Mouse (Mus musculus): ENCODE measurements at regions not wholly inside any gene's neighbourhood (a gene's known extent, or its start where the extent isn't known, plus 50 kb on each side); places are given as distances from the start of the nearest gene placed in this dataset.

DNA sequence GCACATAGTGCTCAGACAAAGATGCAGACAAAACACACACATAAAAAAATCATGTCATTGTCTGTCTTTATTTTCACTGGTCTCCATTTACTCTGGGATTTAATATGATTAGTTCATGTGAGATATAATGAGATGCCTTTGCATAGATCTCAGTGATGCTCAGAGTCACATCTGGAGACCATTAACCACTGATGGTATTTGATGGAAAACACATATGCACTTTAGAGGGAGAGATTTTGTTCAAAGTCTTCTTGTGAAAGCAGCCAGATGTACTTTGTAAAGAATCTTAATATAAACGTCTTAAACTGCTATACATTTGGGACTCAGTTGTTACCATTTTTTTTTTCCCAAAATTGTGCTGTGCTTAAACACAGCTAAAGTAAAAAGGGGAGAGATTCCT, 79.1 kb upstream of the Tmtc4 start:
- Histone ChIP-seq H3K9ac (ENCODE audit: low read depth, low read length) (no peak overlapping the region), H3K4me3 (ENCODE audit: low read depth, low read length) (no peak overlapping the region), H3K27ac (ENCODE audit: low read depth, low read length) (no peak overlapping the region), H3K36me3 (ENCODE audit: control insufficient read depth, insufficient read depth, low read length) (no peaks in the 10 kb centered on the region), H3K27me3 (replicated peaks; ENCODE audit: control insufficient read depth, insufficient read depth, low read length) (no peaks in the 10 kb centered on the region), H3K4me1 (replicated peaks; ENCODE audit: control insufficient read depth, insufficient read depth, low read length) (no peaks in the 10 kb centered on the region), H3K4me2 (no peak overlapping the region), H3K9me3 (ENCODE audit: control insufficient read depth, low read length) (no peaks in the 10 kb centered on the region)
- DNase-seq (ENCODE audit: low spot score) (no peak), ATAC-seq (replicated peaks; ENCODE audit: low FRiP score) (no peak)
- 58% methylated on average over 1 of the region's 1 CpGs for WGBS

DNA sequence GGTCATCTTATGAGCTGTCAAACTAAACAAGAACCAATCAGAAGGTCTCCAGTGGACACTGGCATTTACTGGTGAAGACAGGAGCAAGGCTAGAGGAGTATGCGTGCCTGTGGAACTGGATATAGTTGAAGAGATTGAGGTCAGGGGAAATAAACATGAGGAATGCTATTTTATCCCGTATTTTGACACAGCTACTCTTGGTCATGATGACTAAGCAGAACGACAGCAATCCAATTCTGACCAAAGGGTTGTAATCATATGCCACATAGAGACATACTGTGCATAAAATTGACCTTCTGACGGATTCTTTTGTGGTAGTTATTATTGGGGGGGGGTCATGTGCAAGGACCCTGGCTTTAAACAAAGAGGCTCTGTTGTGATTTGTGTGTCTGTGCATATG, 73.1 kb upstream of the Tmtc4 start:
- H3K36me3 ChIP-seq (ENCODE audit: control insufficient read depth, insufficient read depth, low read length) = no peaks in the 10 kb centered on the region
- no peaks in the 10 kb centered on the region for H3K4me1 ChIP-seq (replicated peaks; ENCODE audit: control insufficient read depth, insufficient read depth, low read length)
- DNase-seq (ENCODE audit: low spot score) (no peak), ATAC-seq (replicated peaks; ENCODE audit: low FRiP score) (no peak)
- no peaks in the 10 kb centered on the region for H3K9me3 ChIP-seq (ENCODE audit: control insufficient read depth, low read length)
- H3K4me2 ChIP-seq = no peak overlapping the region
- no peaks in the 10 kb centered on the region for H3K27me3 ChIP-seq (replicated peaks; ENCODE audit: control insufficient read depth, insufficient read depth, low read length)
- 68% methylated on average over 4 of the region's 4 CpGs for WGBS
- no peak overlapping the region for H3K27ac ChIP-seq (ENCODE audit: low read depth, low read length)
- no peak overlapping the region for H3K4me3 ChIP-seq (ENCODE audit: low read depth, low read length)
- H3K9ac ChIP-seq (ENCODE audit: low read depth, low read length) = no peak overlapping the region

DNA sequence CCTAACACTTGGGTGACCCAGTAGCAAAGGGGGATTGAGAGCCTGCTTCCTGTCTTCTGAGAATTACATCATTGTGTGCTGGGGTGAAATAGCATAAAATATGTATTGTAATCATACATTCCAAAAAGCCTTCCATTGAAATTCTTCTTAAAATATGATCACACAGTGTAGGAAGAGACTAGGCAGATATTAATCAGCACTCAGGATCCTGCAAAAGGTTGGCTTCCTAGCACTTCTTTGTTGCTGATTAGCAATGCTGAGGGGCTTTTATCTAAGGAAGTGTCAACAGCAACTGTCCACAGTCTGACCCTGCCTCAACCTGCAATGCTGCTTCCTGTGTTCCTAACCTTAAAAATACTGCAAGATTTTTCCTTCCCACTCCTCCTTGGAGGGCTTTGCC, 64.6 kb upstream of the Tmtc4 start:
- Histone ChIP-seq H3K9ac (ENCODE audit: low read depth, low read length) (no peak overlapping the region), H3K27ac (ENCODE audit: low read depth, low read length) (no peak overlapping the region), H3K27me3 (replicated peaks; ENCODE audit: control insufficient read depth, insufficient read depth, low read length) (no peaks in the 10 kb centered on the region), H3K4me1 (replicated peaks; ENCODE audit: control insufficient read depth, insufficient read depth, low read length) (no peaks in the 10 kb centered on the region), H3K4me3 (ENCODE audit: low read depth, low read length) (no peak overlapping the region), H3K36me3 (ENCODE audit: control insufficient read depth, insufficient read depth, low read length) (no peaks in the 10 kb centered on the region), H3K4me2 (no peak overlapping the region), H3K9me3 (ENCODE audit: control insufficient read depth, low read length) (no peaks in the 10 kb centered on the region)
- no peak for DNase-seq (ENCODE audit: low spot score)
- no peak for ATAC-seq (replicated peaks; ENCODE audit: low FRiP score)

DNA sequence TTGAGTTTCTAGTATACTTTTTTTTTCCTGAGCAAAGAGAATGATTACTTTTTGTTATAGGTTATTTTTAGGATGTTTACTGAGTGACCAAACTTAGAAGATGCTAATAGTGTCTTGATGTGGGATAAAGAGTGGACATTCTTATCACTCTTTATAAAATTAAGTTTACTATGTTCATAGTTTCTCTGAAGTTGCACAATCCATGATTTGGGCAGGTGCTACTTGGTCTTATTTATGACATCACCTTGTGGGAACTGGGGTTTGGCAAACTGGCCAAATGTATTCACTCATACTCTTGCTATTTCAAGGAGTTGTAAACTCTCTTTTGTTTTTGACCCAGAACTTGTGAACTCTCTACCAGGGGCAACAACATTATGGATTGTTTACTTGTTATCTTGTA, 56.2 kb upstream of the Tmtc4 start:
- H3K4me3 ChIP-seq (ENCODE audit: low read depth, low read length) = no peak overlapping the region
- H3K27me3 ChIP-seq (replicated peaks; ENCODE audit: control insufficient read depth, insufficient read depth, low read length) = no peaks in the 10 kb centered on the region
- no peaks in the 10 kb centered on the region for H3K36me3 ChIP-seq (ENCODE audit: control insufficient read depth, insufficient read depth, low read length)
- H3K27ac ChIP-seq (ENCODE audit: low read depth, low read length) = no peak overlapping the region
- no peaks in the 10 kb centered on the region for H3K9me3 ChIP-seq (ENCODE audit: control insufficient read depth, low read length)
- no peak for DNase-seq (ENCODE audit: low spot score)
- ATAC-seq (replicated peaks; ENCODE audit: low FRiP score) = no peak
- H3K4me1 ChIP-seq (replicated peaks; ENCODE audit: control insufficient read depth, insufficient read depth, low read length) = no peaks in the 10 kb centered on the region
- H3K4me2 ChIP-seq = no peak overlapping the region
- H3K9ac ChIP-seq (ENCODE audit: low read depth, low read length) = no peak overlapping the region

DNA sequence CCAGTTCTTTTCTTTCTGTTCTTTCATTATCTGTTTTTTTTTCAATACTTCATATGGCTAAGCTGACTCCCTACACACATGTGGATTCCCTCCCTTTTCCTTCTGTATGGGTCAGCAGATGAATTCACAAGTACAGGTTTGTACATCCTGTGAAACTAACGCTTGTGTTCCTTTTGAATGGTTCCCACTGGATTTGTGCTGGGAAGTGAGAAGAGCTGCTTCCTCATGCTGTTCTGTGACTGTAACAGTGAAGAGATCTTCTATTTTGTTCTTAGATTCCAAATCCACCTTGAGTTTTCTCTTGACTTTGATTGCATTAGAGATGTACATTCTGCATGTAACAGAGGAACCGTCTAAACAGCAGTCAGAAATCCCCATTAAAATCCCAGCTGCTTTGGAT, 53.6 kb upstream of the Tmtc4 start:
- Histone ChIP-seq H3K27me3 (replicated peaks; ENCODE audit: control insufficient read depth, insufficient read depth, low read length) (no peaks in the 10 kb centered on the region), H3K27ac (ENCODE audit: low read depth, low read length) (no peak overlapping the region), H3K4me1 (replicated peaks; ENCODE audit: control insufficient read depth, insufficient read depth, low read length) (no peaks in the 10 kb centered on the region), H3K4me3 (ENCODE audit: low read depth, low read length) (no peak overlapping the region), H3K36me3 (ENCODE audit: control insufficient read depth, insufficient read depth, low read length) (no peaks in the 10 kb centered on the region), H3K9ac (ENCODE audit: low read depth, low read length) (no peak overlapping the region), H3K9me3 (ENCODE audit: control insufficient read depth, low read length) (no peaks in the 10 kb centered on the region), H3K4me2 (no peak overlapping the region)
- 72% methylated on average over 2 of the region's 2 CpGs for WGBS
- DNase-seq (ENCODE audit: low spot score) = no peak
- ATAC-seq (replicated peaks; ENCODE audit: low FRiP score) = no peak

Measured in liver, embryonic 11.5 days (tissue).